Mouse (Mus musculus): Measurements from ENCODE around the gene Cdc16.

Cdc16 gene

GRCm38 (mm10) chr8:13793097-13793745 lies 35.7 kb downstream of the Cdc16 start:
- in situ Hi-C loops (cut with MboI; ENCODE audit: unreplicated experiment in 2 of 2), result loop anchor here (25.0 kb wide), 5 partner anchors 294 to 1244 kb away; partner anchors contain the start of genes BB014433 (in 1 of the 2), Cul4a (in 1 of the 2), Pcid2 (in 1 of the 2) and Tubgcp3 (in 1 of the 2)

DNA sequence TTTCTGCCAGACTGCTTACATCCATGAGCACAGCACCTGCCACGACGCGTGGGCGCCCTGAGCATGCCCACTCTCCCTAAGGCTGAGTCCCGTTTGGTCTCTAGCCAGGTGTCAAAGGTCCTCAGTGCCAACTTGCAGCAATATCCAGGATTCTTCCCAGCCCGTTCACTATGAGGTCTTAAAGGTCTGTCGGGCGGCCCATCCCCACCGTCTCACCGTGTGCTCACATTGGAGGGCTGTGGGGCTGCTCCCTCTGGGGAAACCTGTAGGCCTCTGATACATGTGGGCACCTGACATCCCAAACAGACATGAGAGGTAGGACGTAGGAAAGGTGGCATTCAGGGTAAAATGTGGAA lies 36.2 kb downstream of the Cdc16 start:
- in situ Hi-C loops (cut with MboI; ENCODE audit: unreplicated experiment in 2 of 2), result loop anchor here (25.0 kb wide), 5 partner anchors 294 to 1244 kb away; partner anchors contain the start of genes BB014433 (in 1 of the 2), Cul4a (in 1 of the 2), Pcid2 (in 1 of the 2) and Tubgcp3 (in 1 of the 2)

GRCm38 (mm10) chr8:13797676-13798075 lies 40.2 kb downstream of the Cdc16 start:
- in situ Hi-C loops (cut with MboI; ENCODE audit: unreplicated experiment in 2 of 2), result loop anchor here (25.0 kb wide), 5 partner anchors 290 to 1240 kb away; partner anchors contain the start of genes BB014433 (in 1 of the 2), Cul4a (in 1 of the 2), Pcid2 (in 1 of the 2) and Tubgcp3 (in 1 of the 2)

DNA sequence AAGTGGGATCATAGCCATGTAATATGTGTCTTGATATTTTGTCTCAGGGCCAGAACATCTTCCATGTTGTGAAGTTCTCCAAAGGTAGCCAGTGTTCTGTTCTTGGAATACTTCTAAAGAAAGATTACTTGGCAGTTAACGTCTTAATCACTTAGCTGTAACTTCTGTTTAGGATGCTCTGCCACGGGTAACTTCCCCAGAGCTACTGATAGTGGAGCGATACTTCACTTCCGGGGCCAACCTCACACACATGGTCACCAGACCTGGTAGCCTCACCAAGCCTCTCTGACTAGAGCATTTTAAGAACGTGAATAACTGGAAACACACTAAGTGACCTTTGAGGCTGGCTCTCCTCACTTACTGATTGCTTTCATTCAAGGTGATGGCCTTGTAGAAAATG lies 42.1 kb downstream of the Cdc16 start:
- in situ Hi-C loops (cut with MboI; ENCODE audit: unreplicated experiment in 2 of 2), result loop anchor here (25.0 kb wide), 5 partner anchors 288 to 1238 kb away; partner anchors contain the start of genes BB014433 (in 1 of the 2), Cul4a (in 1 of the 2), Pcid2 (in 1 of the 2) and Tubgcp3 (in 1 of the 2)

- in situ Hi-C loops (cut with MboI; ENCODE audit: unreplicated experiment in 2 of 2), result no loop called here
These were observed 71.2 kb downstream of the Cdc16 start for GRCm38 (mm10) chr8:13828598-13829172.
